Mouse (Mus musculus): ENCODE measurements around the gene Ddx25. TPM values are rescaled to one million over a fixed set of nuclear protein-coding genes. Genes with fewer than 3 reads are reported as not detected.
A peak's percentile ranks its signal among the peaks of the same experiment; 100 is the strongest.

The Ddx25 gene
- total and polyA plus RNA-seq, 2 experiments from 2014 or later: 19.7 to 24.4 TPM

DNA sequence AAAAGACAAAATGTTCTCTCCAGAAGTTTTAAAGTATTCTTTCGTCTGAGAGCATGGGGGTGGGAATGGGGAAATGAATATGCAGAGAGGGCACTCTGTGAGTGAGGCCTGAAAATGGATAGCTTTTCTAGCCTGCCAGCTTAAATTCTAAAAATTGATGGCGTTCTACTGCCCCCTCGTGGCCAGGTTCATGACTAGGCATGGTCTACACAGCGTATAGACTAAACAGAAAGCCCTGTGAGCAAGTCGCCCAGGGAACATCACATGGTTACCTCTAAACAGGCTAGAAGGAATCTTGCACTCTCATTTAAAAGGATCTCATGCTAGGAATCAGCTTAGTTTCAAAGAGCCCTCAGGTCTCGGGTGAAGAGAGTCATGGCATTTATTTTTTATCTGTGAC is 16.8 kb downstream of the Ddx25 start:
- peak; percentile 84 for TF ChIP-seq CTCF (IDR thresholded peaks at IDR 0.05; ENCODE audit: low read depth)
- Histone ChIP-seq H3K27me3 (ENCODE audit: insufficient read depth, low read length) (no peaks in the 10 kb centered on the region), H3K4me2 (ENCODE audit: low read depth, low read length) (no peak overlapping the region), H3K36me3 (ENCODE audit: insufficient read depth, low read length) (peaks cover 8% of the 10 kb centered on the region; the same call in 1 of the 2 replicates), H3K9ac (replicated peaks; ENCODE audit: low read length) (no peak overlapping the region), H3K27ac (no peak overlapping the region), H3K4me3 (ENCODE audit: low read length) (no peak overlapping the region), H3K9me3 (ENCODE audit: low read length) (no peaks in the 10 kb centered on the region), H3K4me1 (ENCODE audit: insufficient read depth, low read length) (no peaks in the 10 kb centered on the region)
- ATAC-seq: peak; percentile 85
- 10% methylated on average over 6 of the region's 6 CpGs for WGBS
- DNase-seq (ENCODE audit: low spot score): peak; percentile 92

DNA sequence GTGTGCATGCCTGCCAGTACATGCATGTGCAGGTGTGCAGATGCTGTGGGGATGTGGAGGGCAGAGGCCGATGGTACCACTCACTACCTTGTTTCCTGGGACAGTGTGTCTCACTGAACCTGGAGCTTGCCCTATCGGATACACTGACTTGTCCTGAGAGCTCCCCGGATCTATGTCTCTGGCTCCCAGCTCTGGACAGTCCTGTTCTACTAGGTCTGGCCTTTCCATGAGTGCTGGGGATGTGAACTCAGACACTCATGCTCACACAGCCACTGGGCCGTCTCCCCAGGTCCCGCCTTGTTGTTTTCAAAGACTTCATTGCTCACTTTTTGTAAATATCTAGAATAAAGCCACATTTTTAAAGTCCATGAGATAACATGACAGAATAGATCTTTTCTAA is 17.3 kb downstream of the Ddx25 start:
- Histone ChIP-seq H3K36me3 (ENCODE audit: insufficient read depth, low read length) (peaks cover 8% of the 10 kb centered on the region; the same call in 1 of the 2 replicates), H3K27ac (no peak overlapping the region), H3K27me3 (ENCODE audit: insufficient read depth, low read length) (no peaks in the 10 kb centered on the region), H3K9ac (replicated peaks; ENCODE audit: low read length) (no peak overlapping the region), H3K4me2 (ENCODE audit: low read depth, low read length) (no peak overlapping the region), H3K4me1 (ENCODE audit: insufficient read depth, low read length) (no peaks in the 10 kb centered on the region), H3K9me3 (ENCODE audit: low read length) (no peaks in the 10 kb centered on the region), H3K4me3 (ENCODE audit: low read length) (no peak overlapping the region)
- ATAC-seq (no peak), DNase-seq (ENCODE audit: low spot score) (no peak)
- WGBS: 88% methylated on average over 5 of the region's 5 CpGs
- TF ChIP-seq CTCF (IDR thresholded peaks at IDR 0.05; ENCODE audit: low read depth): no peak

DNA sequence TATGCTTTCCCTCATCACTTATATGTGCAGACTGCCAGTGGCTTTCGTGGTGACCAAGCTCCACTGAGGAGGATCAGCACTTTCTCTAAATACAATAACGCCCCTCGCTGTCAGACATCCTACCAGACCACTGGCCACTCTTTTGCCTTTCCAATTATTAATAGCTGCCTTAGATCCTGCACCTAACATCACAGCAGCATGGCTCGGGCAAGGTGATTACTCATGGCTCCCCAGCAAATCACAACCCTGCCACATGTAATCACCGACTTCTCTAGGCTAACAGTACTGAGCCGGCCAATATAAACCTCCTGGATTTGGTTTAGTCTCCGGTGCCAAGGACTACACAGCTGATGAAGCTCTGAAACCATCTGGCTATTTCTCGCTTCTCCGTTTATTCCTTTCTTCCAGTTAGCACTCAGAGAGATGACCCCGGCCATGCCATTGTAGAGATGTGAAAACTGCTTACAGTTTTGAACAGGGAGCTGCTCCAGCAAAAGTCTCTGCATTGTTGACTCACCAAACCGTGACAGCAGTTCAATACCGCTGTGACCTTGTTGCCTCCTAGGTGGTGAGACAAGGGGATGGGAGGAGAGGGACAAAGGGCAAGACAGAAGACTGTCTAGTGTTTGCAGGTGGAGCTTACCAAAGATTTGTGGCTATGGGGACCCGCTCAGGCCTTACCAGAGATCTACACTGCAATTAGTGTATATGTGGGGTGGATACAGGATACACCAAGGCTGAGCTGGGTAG is 19.2 kb downstream of the Ddx25 start:
- ATAC-seq: no peak
- no peak overlapping the region for H3K9ac ChIP-seq (replicated peaks; ENCODE audit: low read length)
- no peaks in the 10 kb centered on the region for H3K27me3 ChIP-seq (ENCODE audit: insufficient read depth, low read length)
- H3K36me3 ChIP-seq (ENCODE audit: insufficient read depth, low read length): peaks cover 8% of the 10 kb centered on the region; the same call in 1 of the 2 replicates
- 61% methylated on average over 13 of the region's 13 CpGs for WGBS
- H3K27ac ChIP-seq: no peak overlapping the region
- no peaks in the 10 kb centered on the region for H3K9me3 ChIP-seq (ENCODE audit: low read length)
- DNase-seq (ENCODE audit: low spot score): no peak
- no peaks in the 10 kb centered on the region for H3K4me1 ChIP-seq (ENCODE audit: insufficient read depth, low read length)
- no peak overlapping the region for H3K4me2 ChIP-seq (ENCODE audit: low read depth, low read length)
- no peak overlapping the region for H3K4me3 ChIP-seq (ENCODE audit: low read length)
- TF ChIP-seq CTCF (IDR thresholded peaks at IDR 0.05; ENCODE audit: low read depth): no peak

DNA sequence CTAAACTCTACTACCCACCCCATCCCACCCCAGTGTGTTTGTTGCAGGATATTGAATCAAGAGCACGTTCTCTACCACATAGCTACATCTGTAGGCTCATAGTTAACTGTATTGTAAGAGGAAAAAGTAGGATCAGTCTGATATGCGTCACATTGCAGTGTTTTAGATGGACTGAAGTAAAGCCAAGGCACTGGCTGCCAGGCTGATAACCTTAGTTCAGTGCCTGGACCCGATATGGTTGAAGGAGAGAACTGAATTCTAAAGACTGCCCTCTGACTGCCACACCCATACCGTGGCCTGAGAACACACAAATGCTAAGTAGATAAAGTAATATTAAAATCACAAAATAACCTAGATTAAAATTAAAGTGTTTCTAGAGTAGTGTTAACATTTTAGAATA is 22.5 kb downstream of the Ddx25 start:
- Histone ChIP-seq H3K4me3 (ENCODE audit: low read length) (no peak overlapping the region), H3K4me1 (ENCODE audit: insufficient read depth, low read length) (no peaks in the 10 kb centered on the region), H3K27me3 (ENCODE audit: insufficient read depth, low read length) (no peaks in the 10 kb centered on the region), H3K4me2 (ENCODE audit: low read depth, low read length) (no peak overlapping the region), H3K9me3 (ENCODE audit: low read length) (no peaks in the 10 kb centered on the region), H3K9ac (replicated peaks; ENCODE audit: low read length) (no peak overlapping the region), H3K36me3 (ENCODE audit: insufficient read depth, low read length) (no peaks in the 10 kb centered on the region), H3K27ac (no peak overlapping the region)
- WGBS: 78% methylated on average over 4 of the region's 4 CpGs
- ATAC-seq (no peak), DNase-seq (ENCODE audit: low spot score) (no peak)
- TF ChIP-seq CTCF (IDR thresholded peaks at IDR 0.05; ENCODE audit: low read depth): no peak

DNA sequence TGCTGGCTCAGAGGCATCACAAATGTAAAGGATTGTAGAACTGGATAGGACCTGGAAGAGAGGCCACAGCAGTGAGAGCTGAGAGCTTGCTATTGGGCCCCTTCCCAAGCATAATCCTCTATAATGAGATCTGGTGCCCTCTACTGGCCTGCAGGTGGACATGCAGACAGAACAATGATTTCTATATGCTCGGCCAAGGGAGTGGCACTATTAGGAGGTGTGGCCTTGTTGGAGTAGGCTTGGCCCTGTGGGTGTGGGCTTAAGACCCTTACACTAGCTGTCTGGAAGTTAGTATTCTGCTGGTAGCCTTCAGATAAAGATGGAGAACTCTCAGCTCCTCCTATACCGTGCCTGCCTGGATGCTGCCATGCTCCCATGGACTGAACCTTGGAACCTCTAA is 23.2 kb downstream of the Ddx25 start:
- H3K4me1 ChIP-seq (ENCODE audit: insufficient read depth, low read length): no peaks in the 10 kb centered on the region
- TF ChIP-seq CTCF (IDR thresholded peaks at IDR 0.05; ENCODE audit: low read depth): peak; percentile 95
- WGBS: 8% methylated on average over 2 of the region's 2 CpGs
- H3K27ac ChIP-seq: no peak overlapping the region
- H3K4me3 ChIP-seq (ENCODE audit: low read length): no peak overlapping the region
- peak; percentile 88 for DNase-seq (ENCODE audit: low spot score)
- no peak overlapping the region for H3K9ac ChIP-seq (replicated peaks; ENCODE audit: low read length)
- no peaks in the 10 kb centered on the region for H3K36me3 ChIP-seq (ENCODE audit: insufficient read depth, low read length)
- ATAC-seq: peak; percentile 90
- no peaks in the 10 kb centered on the region for H3K9me3 ChIP-seq (ENCODE audit: low read length)
- no peaks in the 10 kb centered on the region for H3K27me3 ChIP-seq (ENCODE audit: insufficient read depth, low read length)
- H3K4me2 ChIP-seq (ENCODE audit: low read depth, low read length): no peak overlapping the region

DNA sequence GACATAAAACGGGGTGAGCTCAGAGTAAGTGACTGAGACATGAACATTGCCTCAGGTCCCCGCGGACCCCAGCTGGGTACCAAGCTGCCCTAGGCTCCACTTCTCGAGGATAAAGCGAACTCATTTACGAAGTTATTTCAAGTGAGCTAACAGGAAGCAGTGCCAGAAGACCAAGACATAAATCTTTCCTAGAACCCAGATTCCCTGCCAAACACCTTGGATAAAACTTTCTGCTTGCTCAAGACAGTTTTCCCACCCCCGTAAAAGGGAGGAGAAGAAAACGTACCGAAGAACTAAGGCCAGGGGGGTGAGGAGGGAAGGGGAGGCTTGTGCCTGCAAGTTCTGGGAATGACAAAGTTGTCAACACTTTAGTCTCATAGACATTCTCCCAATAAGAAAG is 25.1 kb downstream of the Ddx25 start:
- no peak for TF ChIP-seq CTCF (IDR thresholded peaks at IDR 0.05; ENCODE audit: low read depth)
- 77% methylated on average over 9 of the region's 9 CpGs for WGBS
- no peak overlapping the region for H3K4me2 ChIP-seq (ENCODE audit: low read depth, low read length)
- no peak overlapping the region for H3K4me3 ChIP-seq (ENCODE audit: low read length)
- H3K9me3 ChIP-seq (ENCODE audit: low read length): no peaks in the 10 kb centered on the region
- no peak overlapping the region for H3K27ac ChIP-seq
- H3K36me3 ChIP-seq (ENCODE audit: insufficient read depth, low read length): no peaks in the 10 kb centered on the region
- DNase-seq (ENCODE audit: low spot score) (no peak), ATAC-seq (no peak)
- H3K4me1 ChIP-seq (ENCODE audit: insufficient read depth, low read length): no peaks in the 10 kb centered on the region
- H3K27me3 ChIP-seq (ENCODE audit: insufficient read depth, low read length): no peaks in the 10 kb centered on the region
- H3K9ac ChIP-seq (replicated peaks; ENCODE audit: low read length): no peak overlapping the region

DNA sequence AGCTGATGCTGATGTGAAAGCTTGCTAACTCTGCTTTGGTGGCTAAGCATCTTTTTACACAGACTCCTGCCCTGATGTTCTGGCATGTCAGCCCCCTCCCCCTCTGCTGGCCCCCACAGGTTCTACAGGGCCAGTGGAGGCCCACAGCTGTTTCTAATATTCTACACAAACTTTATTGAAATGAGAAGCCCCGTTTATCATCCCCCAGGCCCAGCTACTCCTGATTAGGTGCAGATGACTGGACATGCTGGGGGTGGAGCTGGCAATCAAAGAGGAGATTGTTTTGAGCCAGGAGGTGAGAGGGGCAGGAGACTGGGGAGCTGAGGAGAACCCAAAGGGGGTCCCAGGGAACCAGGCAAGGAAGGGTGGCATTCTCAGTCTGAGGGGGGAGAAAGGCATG is 28.5 kb downstream of the Ddx25 start:
- Histone ChIP-seq H3K27ac (no peak overlapping the region), H3K9me3 (ENCODE audit: low read length) (no peaks in the 10 kb centered on the region), H3K27me3 (ENCODE audit: insufficient read depth, low read length) (no peaks in the 10 kb centered on the region), H3K9ac (replicated peaks; ENCODE audit: low read length) (no peak overlapping the region), H3K4me3 (ENCODE audit: low read length) (no peak overlapping the region), H3K4me2 (ENCODE audit: low read depth, low read length) (no peak overlapping the region), H3K36me3 (ENCODE audit: insufficient read depth, low read length) (no peaks in the 10 kb centered on the region), H3K4me1 (ENCODE audit: insufficient read depth, low read length) (no peaks in the 10 kb centered on the region)
- TF ChIP-seq CTCF (IDR thresholded peaks at IDR 0.05; ENCODE audit: low read depth): no peak
- 20% methylated on average over 1 of the region's 1 CpGs for WGBS
- ATAC-seq: no peak
- no peak for DNase-seq (ENCODE audit: low spot score)
